Mouse (Mus musculus) cerebellum, adult 18-20 months (tissue): ENCODE measurements at regions not wholly inside any gene's neighbourhood (a gene's known extent, or its start where the extent isn't known, plus 50 kb on each side); places are given as distances from the start of the nearest gene placed in this dataset.
"Not testable (repeated sequence)": the region's sequence is repeated elsewhere in the genome, so short reads cannot be mapped to it uniquely, and the experiment has no call there.

Experiments
- DNase-seq, 2 experiments: peaks; one replicate each; pipeline ENCODE4 v3.0.0; 2021

DNA sequence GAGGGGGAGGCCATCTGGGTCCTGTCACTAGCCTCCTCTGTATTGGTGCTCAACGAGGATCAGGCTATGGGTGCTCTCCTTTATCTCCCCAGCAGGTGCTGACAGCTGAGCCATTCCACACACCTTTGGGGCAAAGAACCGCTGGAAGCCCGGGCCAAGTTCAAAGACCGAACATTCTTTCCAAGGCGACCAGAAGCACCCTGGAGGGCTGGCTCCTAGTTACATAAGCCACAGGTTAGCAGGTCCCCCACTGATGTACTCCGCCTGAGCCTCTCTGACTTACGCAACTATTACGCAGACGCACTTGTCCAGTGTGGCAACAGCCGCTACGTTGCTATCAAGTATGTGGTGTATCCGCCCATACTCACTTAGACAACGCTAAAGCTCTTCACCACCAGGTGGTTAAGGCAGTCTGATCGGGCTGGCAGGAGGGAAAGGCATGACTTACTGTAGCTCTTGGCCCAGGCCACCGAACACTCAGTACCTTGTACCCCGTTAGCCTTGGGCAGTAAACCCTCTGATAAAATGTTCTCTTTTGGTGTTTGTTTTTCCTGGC lies 69.2 kb downstream of the Gm33543 start:
- peak; percentile 18 to 28 for DNase-seq

DNA sequence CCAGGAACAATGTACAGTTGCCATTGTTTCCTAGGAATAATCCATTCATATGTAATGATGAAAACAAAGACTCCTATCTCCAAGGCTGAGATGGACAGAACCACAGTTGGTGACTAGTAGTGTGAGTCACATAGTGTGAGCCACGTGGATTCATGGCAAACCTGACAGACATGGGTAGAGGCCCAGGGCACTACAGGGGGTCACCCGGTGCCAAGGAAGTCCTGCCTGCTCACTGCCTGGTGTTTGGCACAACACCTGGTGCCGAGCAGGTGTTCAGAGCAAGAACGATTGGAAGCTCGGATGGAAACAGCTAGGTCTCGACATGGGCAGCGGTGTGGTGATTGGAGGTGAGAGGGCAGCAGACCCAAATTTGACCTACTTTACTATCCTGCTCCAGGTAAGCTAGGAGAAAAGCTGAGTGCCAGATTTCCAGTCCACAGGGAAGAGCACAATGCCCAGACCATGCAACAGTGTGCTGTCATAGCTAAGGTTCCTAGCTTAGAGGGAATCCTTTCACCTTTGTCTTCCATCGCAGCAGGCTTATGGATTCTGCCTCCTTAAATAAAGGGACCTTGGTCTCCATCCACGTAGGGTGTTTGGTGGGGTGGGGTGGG lies 69.8 kb downstream of the Gm33543 start:
- DNase-seq = peak; percentile 71 to 80

- no peak for DNase-seq
Observed at GRCm38 (mm10) chr10:95768974-95769373, 73.8 kb downstream of the Gm33543 start.

GRCm38 (mm10) chr10:95767526-95768161 lies 75.1 kb downstream of the Gm33543 start:
- DNase-seq = no peak

GRCm38 (mm10) chr10:95764129-95764528 lies 78.6 kb downstream of the Gm33543 start:
- no peak for DNase-seq

DNA sequence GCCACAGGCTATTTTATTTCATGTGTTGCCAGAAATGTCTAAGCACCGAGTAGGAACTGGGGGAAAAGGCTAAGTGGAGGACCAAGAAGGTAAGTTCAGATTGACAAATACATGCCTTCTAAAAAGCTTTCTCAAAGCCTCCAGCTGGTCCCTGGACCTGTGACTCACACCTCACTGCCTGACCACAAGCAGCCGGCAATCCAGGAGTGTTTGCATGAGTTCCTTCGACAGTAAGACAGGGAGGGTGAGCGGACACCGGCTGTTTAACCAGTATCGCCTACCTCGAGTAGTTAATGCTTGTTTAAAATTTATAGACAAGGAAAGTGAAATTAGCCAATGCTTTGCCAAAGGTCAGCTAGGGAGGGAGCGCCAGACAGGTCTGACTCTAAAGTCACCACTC lies 80.1 kb downstream of the Gm33543 start:
- no peak for DNase-seq

- no peak for DNase-seq
Observed at GRCm38 (mm10) chr10:95761969-95762368, 80.8 kb downstream of the Gm33543 start.

- DNase-seq = no peak
Observed at GRCm38 (mm10) chr10:95760121-95760870, 82.4 kb downstream of the Gm33543 start.

GRCm38 (mm10) chr10:95758181-95758580 lies 84.5 kb downstream of the Gm33543 start:
- no peak for DNase-seq

GRCm38 (mm10) chr10:95755429-95755828 lies 82.2 kb upstream of the Anapc15-ps start:
- DNase-seq = no peak

DNA sequence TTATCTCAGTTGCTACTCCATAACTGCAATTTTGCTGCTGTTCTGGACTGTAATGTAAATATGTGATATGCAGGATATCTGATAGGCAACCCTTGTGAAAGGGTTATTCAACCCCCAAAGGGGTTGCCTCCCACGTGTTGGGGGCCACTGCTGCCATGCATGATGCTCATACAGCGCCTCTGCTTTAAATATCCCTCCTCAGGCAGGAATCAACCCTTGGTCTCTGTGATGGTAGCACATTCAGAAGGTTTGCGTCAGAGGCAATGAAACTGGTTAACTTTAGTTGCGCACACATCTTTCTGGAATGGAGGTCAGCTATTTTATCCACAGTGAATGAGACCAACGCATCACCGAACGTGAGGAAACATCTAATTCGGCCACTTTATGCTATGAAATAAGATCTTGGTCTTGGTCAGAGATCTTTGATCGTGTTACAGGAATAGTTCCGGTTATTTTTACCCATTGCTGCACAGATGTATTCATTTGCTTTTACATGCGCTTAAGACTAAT lies 80.2 kb upstream of the Anapc15-ps start:
- no peak for DNase-seq

GRCm38 (mm10) chr10:95748360-95748759 lies 75.1 kb upstream of the Anapc15-ps start:
- no peak for DNase-seq

- DNase-seq = no peak
Observed at GRCm38 (mm10) chr10:95747939-95748338, 74.7 kb upstream of the Anapc15-ps start.

GRCm38 (mm10) chr10:95745834-95746620 lies 72.8 kb upstream of the Anapc15-ps start:
- no peak for DNase-seq

- DNase-seq = no peak
Observed at GRCm38 (mm10) chr10:95745254-95745653, 72.0 kb upstream of the Anapc15-ps start.

DNA sequence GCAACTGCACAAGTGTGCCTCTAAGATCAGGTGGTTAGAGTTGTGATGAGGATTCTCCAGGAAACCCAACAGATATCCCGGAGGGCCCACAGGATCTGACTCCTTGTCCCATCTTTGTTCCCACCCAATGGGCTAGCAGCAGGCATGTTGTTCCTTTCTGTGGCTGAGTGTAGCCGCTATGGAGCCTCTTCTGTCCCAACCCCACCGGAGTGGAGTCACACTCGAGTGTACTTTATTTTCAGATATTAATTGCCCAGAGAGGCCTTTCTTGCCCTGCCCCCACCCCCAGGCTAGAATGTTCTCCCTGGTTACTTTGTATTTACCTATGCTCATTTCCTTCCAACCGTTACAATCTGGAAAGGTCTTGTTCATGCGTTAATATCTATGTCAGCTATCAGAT lies 70.4 kb upstream of the Anapc15-ps start:
- no peak for DNase-seq

- no peak for DNase-seq
Observed at GRCm38 (mm10) chr10:95739421-95739820, 66.2 kb upstream of the Anapc15-ps start.

GRCm38 (mm10) chr10:95736743-95737142 lies 63.5 kb upstream of the Anapc15-ps start:
- not testable (repeated sequence) for DNase-seq

DNA sequence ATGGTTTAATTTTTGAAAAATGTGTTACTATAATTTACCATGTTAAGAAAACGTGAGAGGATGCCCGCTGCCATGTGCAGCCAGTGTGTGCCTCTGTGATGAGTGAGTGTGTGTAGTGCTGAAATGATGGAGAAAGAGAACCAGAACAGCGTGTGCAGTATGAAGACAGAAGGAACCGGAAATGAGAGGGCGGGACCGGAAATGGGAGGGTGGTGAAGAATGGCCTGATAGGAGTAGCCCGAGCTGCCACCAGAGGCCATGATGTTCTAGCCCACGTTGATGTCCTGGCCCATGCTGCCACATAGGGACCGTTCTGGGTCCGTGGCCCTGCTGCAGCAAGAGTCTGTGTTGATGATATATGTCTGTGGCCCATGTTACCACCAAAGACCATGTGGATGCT lies 57.8 kb upstream of the Anapc15-ps start:
- DNase-seq = no peak

GRCm38 (mm10) chr10:95729890-95730289 lies 56.6 kb upstream of the Anapc15-ps start:
- no peak for DNase-seq

DNA sequence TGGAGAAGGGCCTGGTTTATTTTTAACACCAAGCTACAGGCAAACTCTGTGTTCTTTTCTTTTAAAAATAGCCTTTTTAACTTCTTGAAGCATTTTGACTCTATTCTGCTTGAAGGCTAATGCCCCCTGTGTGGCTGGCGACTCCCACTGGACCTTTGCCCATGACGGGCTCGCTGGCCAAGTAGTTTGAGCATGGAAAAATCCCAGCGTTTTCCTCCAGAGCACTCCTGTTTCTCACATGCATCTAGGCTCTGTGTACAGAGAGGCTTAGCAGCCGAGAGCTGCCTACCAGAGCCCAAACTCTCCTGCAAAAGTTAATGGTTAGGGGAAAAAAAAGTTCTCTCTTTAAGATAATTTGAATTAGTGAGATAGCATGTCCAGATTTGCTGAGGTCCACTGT lies 52.7 kb upstream of the Anapc15-ps start:
- DNase-seq = peak; percentile 68 to 83

GRCm38 (mm10) chr10:95725349-95725748 lies 52.1 kb upstream of the Anapc15-ps start:
- peak in 1 of 2 experiments; percentile 13 for DNase-seq
